Mouse (Mus musculus) liver, adult 2 months (tissue): ENCODE data around the gene Gatad1.

Experiments used
- CTCF ChIP-seq: fragments of 200-500 bp; IDR thresholded peaks from 2 replicates; pipeline ENCODE4 v1.5.1; 2011; ENCODE audit warnings: low read depth, low read length, control low read depth
- POLR2A ChIP-seq: fragments of 200-500 bp; IDR thresholded peaks from 2 replicates; pipeline ENCODE4 v1.6.1; 2011; ENCODE audit warnings: low read length, control low read depth; ENCODE audit not compliant: insufficient read depth; ENCODE audit errors: extremely low read depth

DNA sequence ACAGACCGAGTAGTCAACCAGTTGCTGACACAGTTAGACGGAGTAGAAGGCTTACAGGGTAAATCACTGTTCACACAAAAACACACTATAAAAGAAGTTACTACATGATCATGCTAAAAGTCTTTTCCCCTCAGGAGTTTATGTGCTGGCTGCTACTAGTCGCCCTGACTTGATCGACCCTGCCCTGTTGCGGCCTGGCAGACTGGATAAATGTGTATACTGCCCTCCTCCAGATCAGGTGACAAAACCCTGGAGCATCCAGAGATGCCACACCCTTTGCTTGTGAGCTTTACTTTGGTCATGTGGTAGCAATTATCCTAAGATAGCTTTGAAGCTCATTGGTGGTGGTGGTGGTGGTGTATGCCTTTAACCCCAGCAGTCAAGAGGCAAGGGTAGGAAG lies 26.9 kb downstream of the Gatad1 start:
- TF ChIP-seq CTCF (no peak), POLR2A (no peak)
